Mouse (Mus musculus): ENCODE data around the gene Cpne6. TPM values are rescaled to one million over a fixed set of nuclear protein-coding genes. Genes with fewer than 3 reads are reported as not detected.

The Cpne6 gene
- polyA plus RNA-seq, 1 experiment = not detected

GRCm38 (mm10) chr14:55479629-55480028 lies 30.6 kb upstream of the Cpne6 start:
- H3K27me3 ChIP-seq (ENCODE audit: control insufficient read depth, insufficient read depth, low read length, poor library complexity, severe bottlenecking) = no peaks in the 10 kb centered on the region
- H3K36me3 ChIP-seq (ENCODE audit: control insufficient read depth, insufficient read depth, low read length, poor library complexity, severe bottlenecking) = peaks cover 4% of the 10 kb centered on the region; the same call in 1 of the 2 replicates
- no peak for TF ChIP-seq EP300 (IDR thresholded peaks at IDR 0.05; ENCODE audit: insufficient read depth, low read depth, low read length)
- no peak for TF ChIP-seq POLR2A (IDR thresholded peaks at IDR 0.05; ENCODE audit: insufficient read depth, low read length)
- no peak for TF ChIP-seq CTCF (IDR thresholded peaks at IDR 0.05; ENCODE audit: low read depth, low read length)
- H3K4me1 ChIP-seq (ENCODE audit: control insufficient read depth, insufficient read depth, low read length) = peaks cover 2% of the 10 kb centered on the region
- peak overlapping the region; percentile 1; the same call in 1 of the 2 replicates for H3K4me3 ChIP-seq (ENCODE audit: low read depth, low read length)
- H3K9ac ChIP-seq (ENCODE audit: low read depth, poor library complexity, severe bottlenecking) = no peak overlapping the region; the same call in 1 of the 2 replicates
- no peaks in the 10 kb centered on the region for H3K9me3 ChIP-seq (replicated peaks; ENCODE audit: control insufficient read depth, insufficient read depth, low read length, poor library complexity, severe bottlenecking)
- H3K27ac ChIP-seq (ENCODE audit: insufficient read depth, low read length) = no peak overlapping the region

DNA sequence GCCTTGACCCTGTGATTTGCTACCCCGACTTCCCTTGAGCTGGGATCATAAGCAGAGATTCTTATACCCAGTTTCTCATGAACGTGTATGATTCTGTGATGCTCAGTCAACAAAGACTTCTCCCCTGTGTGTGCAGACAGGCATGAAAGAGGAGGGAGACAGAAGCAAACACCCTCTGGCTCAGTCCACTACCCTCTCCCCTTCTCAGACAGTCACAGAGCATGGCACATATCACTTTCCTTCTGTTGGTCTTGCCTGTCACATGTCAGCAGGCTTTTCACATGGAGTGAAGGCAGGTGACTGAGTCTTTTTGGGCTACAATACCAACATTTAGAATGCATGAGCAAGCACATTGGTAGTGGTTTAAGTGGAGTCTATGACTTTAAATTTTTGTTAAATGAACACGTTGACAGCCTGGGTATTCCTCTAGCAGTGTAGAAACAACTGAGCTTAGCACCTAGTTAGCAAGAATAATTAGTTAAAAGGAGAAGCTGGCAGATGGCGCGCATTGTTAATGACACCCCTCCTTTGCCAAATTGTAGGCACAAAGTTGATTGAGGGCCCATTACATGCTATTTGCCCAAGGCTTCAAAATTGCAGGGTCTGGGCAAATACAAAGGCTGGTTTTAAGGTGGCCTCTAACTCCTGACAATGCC lies 25.7 kb upstream of the Cpne6 start:
- Histone ChIP-seq H3K36me3 (ENCODE audit: control insufficient read depth, insufficient read depth, low read length, poor library complexity, severe bottlenecking) (peaks cover 4% of the 10 kb centered on the region; the same call in 1 of the 2 replicates), H3K4me3 (ENCODE audit: low read depth, low read length) (no peak overlapping the region), H3K4me1 (ENCODE audit: control insufficient read depth, insufficient read depth, low read length) (peaks cover 2% of the 10 kb centered on the region), H3K27ac (ENCODE audit: insufficient read depth, low read length) (no peak overlapping the region), H3K9ac (ENCODE audit: low read depth, poor library complexity, severe bottlenecking) (no peak overlapping the region), H3K27me3 (ENCODE audit: control insufficient read depth, insufficient read depth, low read length, poor library complexity, severe bottlenecking) (no peaks in the 10 kb centered on the region), H3K9me3 (replicated peaks; ENCODE audit: control insufficient read depth, insufficient read depth, low read length, poor library complexity, severe bottlenecking) (no peaks in the 10 kb centered on the region)
- TF ChIP-seq EP300 (IDR thresholded peaks at IDR 0.05; ENCODE audit: insufficient read depth, low read depth, low read length) (no peak), POLR2A (IDR thresholded peaks at IDR 0.05; ENCODE audit: insufficient read depth, low read length) (no peak), CTCF (IDR thresholded peaks at IDR 0.05; ENCODE audit: low read depth, low read length) (no peak)

DNA sequence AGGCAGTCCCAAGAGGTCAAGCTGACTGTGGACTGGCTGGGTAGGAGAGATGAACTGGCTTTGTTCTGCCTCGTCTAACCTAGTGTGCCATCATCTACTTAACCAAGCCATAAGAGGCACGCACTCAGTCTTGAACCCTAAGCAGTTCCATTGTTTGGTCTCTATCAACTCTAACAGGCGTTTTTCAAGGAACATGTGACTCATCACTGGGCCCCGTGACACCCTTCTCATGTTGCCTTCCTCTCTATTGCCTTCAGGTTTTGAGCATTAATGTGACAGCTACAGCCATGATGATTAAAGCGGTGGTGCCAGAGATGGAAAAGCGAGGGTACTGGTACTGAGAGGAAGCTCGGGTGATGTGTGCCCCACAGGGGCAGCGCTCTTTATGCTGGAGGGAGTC lies 23.4 kb upstream of the Cpne6 start:
- Histone ChIP-seq H3K4me1 (ENCODE audit: control insufficient read depth, insufficient read depth, low read length) (peaks cover 3% of the 10 kb centered on the region), H3K4me3 (ENCODE audit: low read depth, low read length) (no peak overlapping the region), H3K9me3 (replicated peaks; ENCODE audit: control insufficient read depth, insufficient read depth, low read length, poor library complexity, severe bottlenecking) (no peaks in the 10 kb centered on the region), H3K27ac (ENCODE audit: insufficient read depth, low read length) (no peak overlapping the region), H3K27me3 (ENCODE audit: control insufficient read depth, insufficient read depth, low read length, poor library complexity, severe bottlenecking) (no peaks in the 10 kb centered on the region), H3K9ac (ENCODE audit: low read depth, poor library complexity, severe bottlenecking) (no peak overlapping the region), H3K36me3 (ENCODE audit: control insufficient read depth, insufficient read depth, low read length, poor library complexity, severe bottlenecking) (no peaks in the 10 kb centered on the region)
- TF ChIP-seq CTCF (IDR thresholded peaks at IDR 0.05; ENCODE audit: low read depth, low read length) = no peak
- TF ChIP-seq EP300 (IDR thresholded peaks at IDR 0.05; ENCODE audit: insufficient read depth, low read depth, low read length) = no peak
- TF ChIP-seq POLR2A (IDR thresholded peaks at IDR 0.05; ENCODE audit: insufficient read depth, low read length) = no peak

DNA sequence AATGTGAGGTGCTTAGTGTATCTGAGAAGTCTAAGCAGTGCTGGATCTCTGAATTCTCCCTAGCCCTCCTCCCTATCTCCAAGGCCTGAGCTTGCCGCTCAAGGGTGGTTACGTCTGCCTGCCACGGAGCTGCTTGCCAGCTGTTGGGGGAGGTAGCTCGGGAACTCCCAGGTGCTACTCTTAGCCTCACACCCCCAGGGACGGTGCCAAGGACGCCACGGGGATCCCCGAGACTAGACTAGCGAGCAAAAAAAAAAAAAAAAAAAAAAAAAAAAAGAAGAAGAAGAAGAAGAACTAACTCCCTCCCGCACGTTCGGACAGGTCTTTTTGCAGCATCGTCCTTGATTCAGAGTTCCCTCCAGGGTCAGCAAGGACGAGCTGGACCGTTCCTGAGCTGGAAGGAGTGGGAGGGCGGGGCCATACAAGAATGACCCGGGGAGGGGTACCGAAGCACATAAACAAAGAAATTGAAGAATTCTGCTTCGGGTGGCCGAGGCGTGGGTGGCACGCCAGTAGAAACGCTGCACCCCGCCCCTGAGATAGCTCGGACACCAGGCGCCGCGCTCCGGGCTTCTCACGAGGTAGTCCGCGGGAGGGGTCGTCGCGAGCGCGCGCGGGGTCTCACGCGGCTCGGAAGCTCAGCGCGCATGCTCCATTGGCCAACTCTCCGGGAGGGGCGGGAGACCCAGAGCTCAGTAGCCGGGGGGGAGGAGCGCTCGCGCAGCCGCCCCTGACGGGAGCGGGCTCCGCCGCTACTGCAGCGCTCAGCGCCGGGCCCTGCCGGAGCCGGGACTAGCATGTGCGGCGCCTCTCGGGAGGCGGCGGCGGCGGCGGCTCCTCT lies 19.7 kb upstream of the Cpne6 start, which contains the start of gene Carmil3:
TSS of gene Carmil3 (plus strand) at position 291 of the 841 bp plus-strand sequence.
- no peaks in the 10 kb centered on the region for H3K36me3 ChIP-seq (ENCODE audit: control insufficient read depth, insufficient read depth, low read length, poor library complexity, severe bottlenecking)
- TF ChIP-seq POLR2A (IDR thresholded peaks at IDR 0.05; ENCODE audit: insufficient read depth, low read length) = no peak
- no peak for TF ChIP-seq EP300 (IDR thresholded peaks at IDR 0.05; ENCODE audit: insufficient read depth, low read depth, low read length)
- no peak for TF ChIP-seq CTCF (IDR thresholded peaks at IDR 0.05; ENCODE audit: low read depth, low read length)
- H3K27ac ChIP-seq (ENCODE audit: insufficient read depth, low read length) = no peak within 1 kb of the TSS
- no peaks in the 10 kb centered on the region for H3K27me3 ChIP-seq (ENCODE audit: control insufficient read depth, insufficient read depth, low read length, poor library complexity, severe bottlenecking)
- H3K4me3 ChIP-seq (ENCODE audit: low read depth, low read length) = peak within 1 kb of the TSS; percentile 89
- peak within 1 kb of the TSS; percentile 83 for H3K9ac ChIP-seq (ENCODE audit: low read depth, poor library complexity, severe bottlenecking)
- H3K9me3 ChIP-seq (replicated peaks; ENCODE audit: control insufficient read depth, insufficient read depth, low read length, poor library complexity, severe bottlenecking) = no peaks in the 10 kb centered on the region
- H3K4me1 ChIP-seq (ENCODE audit: control insufficient read depth, insufficient read depth, low read length) = peaks cover 4% of the 10 kb centered on the region

GRCm38 (mm10) chr14:55491291-55491833 lies 18.9 kb upstream of the Cpne6 start:
- TF ChIP-seq CTCF (IDR thresholded peaks at IDR 0.05; ENCODE audit: low read depth, low read length) = no peak
- no peak for TF ChIP-seq EP300 (IDR thresholded peaks at IDR 0.05; ENCODE audit: insufficient read depth, low read depth, low read length)
- TF ChIP-seq POLR2A (IDR thresholded peaks at IDR 0.05; ENCODE audit: insufficient read depth, low read length) = peak; percentile 58
- H3K9me3 ChIP-seq (replicated peaks; ENCODE audit: control insufficient read depth, insufficient read depth, low read length, poor library complexity, severe bottlenecking) = no peaks in the 10 kb centered on the region
- H3K27me3 ChIP-seq (ENCODE audit: control insufficient read depth, insufficient read depth, low read length, poor library complexity, severe bottlenecking) = no peaks in the 10 kb centered on the region
- peak overlapping the region; percentile 89 for H3K4me3 ChIP-seq (ENCODE audit: low read depth, low read length)
- peak overlapping the region; percentile 83 for H3K9ac ChIP-seq (ENCODE audit: low read depth, poor library complexity, severe bottlenecking)
- no peaks in the 10 kb centered on the region for H3K36me3 ChIP-seq (ENCODE audit: control insufficient read depth, insufficient read depth, low read length, poor library complexity, severe bottlenecking)
- H3K27ac ChIP-seq (ENCODE audit: insufficient read depth, low read length) = no peak overlapping the region
- H3K4me1 ChIP-seq (ENCODE audit: control insufficient read depth, insufficient read depth, low read length) = peaks cover 4% of the 10 kb centered on the region
